Mouse (Mus musculus) right cerebral cortex, postnatal 4 days (tissue): Measurements from ENCODE around the gene Mphosph10.

Experiments used
- DNase-seq: peaks from one replicate; pipeline ENCODE4 v3.0.0-alpha.2; 2022

Gene Mphosph10

DNA sequence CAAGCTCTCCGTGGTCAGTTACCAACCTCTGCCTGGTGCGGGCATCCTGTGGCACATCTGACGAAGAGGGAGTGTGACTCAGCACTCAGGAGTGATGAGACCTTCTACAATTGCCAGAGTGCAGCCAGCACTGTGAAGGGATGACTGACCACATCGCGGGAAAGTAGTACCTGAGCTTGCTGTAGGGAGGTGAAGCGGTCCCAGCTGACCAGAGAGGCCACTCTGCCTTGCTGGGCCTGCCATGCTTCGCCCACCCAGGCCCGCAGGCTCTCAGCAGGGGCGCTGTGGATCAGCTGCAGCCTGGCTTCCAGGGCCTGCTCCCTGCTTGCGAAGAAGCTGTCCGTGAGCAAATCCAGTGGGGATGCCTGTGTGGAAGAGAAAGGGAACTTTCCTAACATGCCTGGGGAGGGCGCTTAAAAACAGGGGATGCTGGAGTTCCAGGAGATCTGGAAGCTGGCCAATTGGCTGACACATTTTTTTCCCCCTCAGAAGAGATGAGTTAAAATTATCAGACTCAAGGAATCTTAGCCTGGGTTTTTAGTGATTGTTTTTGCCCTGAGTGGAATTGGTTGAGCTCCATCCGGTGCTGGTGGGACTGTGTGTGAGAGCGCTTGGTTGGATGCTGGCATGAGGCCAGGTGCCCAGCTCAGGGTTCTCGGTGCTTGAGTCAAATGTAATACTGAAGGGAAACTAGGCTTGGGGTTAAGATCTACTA lies 42.8 kb downstream of the Mphosph10 start:
- DNase-seq = peak; percentile 40

DNA sequence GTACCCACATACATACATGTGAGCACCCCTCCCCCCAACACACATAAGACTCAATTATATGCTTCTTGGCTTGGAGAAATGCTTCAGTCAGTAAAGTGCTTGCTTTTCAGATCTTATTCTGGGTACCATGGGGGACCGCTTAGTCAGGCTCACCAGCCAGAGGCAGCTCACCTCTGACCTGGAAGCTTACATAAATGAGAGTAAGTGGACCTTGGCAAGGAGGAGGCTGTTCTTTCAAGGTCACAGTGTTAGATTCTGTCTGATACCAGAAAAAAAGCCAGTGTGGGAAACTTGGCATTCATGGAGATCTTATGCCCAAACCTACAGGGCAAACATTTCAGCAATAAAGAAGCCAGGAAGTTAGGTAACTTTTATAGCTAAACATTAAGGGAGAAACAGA lies 44.3 kb downstream of the Mphosph10 start:
- no peak for DNase-seq

- DNase-seq = no peak
Measured at GRCm38 (mm10) chr7:64332686-64333085, 59.4 kb downstream of the Mphosph10 start.

- DNase-seq = no peak
Measured at GRCm38 (mm10) chr7:64331309-64331708, 60.8 kb downstream of the Mphosph10 start.

GRCm38 (mm10) chr7:64327486-64327885 lies 64.6 kb downstream of the Mphosph10 start:
- no peak for DNase-seq

DNA sequence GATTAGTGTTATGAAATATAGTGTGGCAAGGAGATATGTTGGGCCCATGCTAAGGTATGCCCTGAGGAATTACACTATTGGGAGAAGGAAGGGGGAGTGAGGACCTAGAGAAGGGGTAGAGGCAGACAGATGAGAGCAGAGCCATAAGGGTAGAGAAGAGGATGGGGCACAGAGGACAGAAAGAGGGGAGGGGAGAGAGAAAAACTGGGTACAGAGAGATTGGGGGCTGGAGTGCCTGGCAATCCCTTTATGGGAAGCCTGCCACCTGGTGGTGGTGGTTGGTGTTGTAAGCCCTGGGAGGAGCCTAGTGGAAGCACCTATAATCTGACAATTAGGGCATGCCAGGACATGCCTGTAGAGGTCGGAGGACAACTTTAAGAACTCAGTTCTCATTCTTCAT lies 65.2 kb downstream of the Mphosph10 start:
- DNase-seq = peak; percentile 85
